Mouse (Mus musculus) cerebellum, adult 11 months (tissue): ENCODE measurements around the gene Tmem132d.

Experiments
- DNase-seq: peaks from one replicate; pipeline ENCODE4 v3.0.0; 2022

Gene Tmem132d

DNA sequence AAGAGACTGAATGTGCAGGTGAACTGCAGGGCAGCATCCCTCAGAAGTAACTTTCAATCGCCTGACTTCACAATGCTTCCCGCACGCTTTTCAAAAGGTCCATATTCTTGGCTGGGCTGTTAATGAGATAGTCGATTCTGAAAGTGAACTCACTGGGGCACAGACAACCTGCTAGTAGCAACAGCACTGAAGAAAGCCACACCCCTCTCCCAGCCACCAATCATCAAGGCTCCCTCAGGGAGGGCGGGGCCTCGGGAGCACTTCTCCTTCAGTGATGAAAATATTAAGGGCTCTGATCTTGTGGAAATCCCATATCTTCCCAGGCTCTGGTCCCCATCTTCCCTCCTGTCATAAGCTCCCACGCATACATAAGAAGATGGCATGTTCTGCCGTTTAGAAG, 27.8 kb downstream of the Tmem132d start:
- no peak for DNase-seq

DNA sequence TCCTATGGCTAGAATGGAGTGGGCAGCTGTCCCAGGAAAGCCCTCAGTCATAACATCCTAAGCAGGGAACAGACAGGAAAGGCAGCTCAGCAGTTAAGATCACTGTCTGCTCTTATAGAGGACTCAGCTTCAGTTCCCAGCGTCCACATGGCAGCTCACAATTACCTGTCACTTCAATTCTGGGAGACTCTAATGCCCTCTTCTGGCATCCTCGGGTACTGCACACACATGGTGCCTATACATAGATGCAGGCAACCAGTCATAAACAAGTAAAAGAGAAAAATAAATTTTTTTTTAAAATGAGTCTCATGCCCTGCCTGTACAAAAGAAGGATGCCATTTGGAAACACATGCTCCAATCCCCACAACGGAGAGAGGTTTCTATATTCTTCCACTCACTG, 28.7 kb downstream of the Tmem132d start:
- DNase-seq = no peak

DNA sequence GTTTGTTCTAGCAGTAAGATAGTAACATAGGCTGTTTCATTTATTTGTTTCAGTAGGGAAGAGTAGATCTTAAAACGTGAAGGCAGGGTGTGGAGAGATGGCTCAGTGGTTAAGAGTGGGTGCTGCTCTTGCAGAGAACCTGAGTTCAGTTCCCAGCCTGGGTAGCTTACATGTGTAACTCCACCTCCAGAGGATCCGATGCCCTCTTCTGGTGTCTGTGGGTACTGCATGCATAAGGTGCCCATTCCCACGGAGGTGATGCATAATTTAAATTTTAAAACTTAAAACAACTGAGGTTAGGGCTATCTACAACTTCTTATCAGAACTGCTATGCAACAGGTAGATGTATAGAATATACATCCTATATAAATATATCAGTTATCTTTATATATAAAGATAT, 40.5 kb downstream of the Tmem132d start:
- DNase-seq = no peak

DNA sequence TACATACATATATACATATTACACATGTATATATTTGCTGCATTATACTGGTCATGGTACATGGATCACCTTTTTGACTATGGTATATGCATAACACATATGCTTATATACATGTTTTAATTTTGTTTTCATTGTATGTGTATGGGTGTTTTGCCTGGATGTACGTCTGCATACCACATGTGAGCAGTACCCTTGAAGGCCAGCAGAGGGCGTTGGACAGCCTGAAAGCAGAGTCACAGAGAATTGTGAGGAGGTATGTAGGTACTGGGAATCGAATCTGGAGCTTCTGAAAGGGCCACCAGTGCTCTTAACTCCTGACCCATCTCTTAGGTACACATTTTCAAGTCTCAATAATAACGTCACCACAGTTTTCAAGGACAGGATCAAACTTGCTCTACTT, 43.2 kb downstream of the Tmem132d start:
- no peak for DNase-seq

DNA sequence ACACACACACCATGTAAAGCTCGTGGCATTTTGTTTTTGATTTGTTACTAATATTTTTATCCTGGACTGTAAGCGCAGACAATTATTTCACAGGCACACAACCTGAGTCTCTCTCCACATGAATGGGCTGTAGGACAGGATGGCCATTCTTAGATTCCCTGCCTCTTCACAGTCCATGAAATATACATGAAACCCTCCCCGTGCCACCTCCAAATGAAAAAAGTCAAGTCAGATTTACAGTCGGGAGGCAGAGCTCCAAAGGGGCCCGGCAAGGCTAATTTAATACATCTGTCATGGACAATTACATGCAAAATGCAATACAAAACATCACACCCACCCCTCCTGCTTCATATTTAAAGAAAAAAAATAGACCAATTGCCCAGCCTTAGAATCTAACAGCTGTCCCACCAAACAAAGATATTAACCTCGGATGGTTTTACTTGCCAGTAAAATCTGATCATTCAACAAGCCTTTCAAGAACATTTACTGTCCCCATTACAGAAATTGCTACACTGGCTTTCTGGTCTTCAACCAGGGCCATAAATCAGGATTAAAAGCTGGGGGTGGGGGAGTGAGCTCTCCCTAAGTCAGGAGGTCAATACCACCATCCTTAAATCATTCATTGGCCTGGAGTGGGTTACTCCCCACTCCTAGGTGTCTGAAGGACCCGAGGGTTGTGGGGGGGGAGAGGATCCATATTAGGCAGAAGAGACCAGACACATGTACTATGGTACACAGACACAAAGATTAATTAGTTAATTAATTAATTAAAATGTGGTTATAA, 44.3 kb downstream of the Tmem132d start:
- no peak for DNase-seq

DNA sequence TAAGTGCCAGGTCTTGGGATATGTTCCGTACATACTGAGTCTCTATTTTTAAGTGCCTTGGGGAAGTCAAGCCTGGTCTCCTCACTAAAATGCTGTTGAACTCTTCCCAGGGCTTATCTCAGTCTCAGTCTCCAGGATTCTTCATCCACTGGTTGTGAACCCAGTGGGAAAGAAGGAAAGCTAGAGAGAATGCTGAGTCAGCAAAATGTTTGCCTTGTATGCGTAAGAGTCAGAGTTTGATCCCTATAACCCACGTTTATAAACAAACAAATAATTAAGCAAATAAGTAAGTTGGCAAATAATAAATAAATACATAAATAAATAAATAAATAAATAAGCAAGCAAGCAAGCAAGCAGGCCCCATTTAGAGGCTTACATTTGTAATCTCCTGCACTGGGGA, 63.1 kb downstream of the Tmem132d start:
- no peak for DNase-seq

DNA sequence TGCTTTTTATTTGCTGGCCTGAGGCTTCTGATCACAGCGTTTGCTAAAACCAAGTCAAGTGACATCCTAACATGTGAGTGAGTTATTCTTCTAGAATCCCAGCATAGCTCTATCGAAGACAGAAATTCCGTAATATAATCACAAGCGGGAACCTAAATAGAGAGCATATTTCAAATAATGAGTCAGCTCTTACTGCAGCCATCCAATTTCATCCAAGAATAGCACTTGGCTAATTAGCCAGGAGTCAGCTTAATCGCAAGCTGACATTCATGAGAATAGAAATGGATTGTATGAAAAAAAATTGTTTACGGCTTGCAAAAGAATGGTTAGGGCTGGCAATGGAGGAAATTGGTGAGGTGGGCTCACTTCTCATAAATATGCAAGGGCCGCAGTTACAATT, 63.8 kb downstream of the Tmem132d start:
- DNase-seq = no peak

DNA sequence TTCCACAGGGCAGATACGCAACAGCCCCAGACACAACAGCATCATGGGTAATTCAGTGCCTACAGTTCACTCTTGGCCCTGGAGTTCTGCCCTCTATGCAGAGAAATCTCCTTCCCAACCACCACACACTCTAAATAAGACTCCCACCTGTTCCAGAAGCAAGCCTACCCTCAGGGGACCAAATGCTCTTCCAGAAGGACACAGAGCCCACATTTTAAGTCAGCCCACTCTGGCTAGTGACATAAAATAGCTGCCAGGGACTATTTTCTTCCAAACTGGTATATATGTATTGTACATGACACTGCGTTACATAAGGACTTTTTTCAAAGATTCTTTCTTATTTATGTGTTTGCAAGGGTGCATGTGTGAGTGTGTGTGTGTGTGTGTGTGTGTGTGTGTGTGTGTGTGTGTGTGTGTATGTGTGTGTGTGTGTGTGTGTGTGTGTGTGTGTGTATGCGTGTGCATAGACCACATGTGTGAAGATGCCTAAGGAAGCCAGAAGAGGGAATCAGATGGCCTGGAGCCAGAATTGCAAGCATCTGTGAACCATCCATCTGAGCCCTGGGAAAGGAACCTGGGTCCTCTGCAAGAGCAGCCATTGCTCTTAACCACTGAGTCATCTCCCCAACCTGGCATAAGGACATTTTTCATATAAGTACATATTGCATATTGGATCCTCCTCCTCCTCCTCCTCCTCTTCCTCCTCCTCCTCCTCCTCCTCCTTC, 67.5 kb downstream of the Tmem132d start:
- no peak for DNase-seq

DNA sequence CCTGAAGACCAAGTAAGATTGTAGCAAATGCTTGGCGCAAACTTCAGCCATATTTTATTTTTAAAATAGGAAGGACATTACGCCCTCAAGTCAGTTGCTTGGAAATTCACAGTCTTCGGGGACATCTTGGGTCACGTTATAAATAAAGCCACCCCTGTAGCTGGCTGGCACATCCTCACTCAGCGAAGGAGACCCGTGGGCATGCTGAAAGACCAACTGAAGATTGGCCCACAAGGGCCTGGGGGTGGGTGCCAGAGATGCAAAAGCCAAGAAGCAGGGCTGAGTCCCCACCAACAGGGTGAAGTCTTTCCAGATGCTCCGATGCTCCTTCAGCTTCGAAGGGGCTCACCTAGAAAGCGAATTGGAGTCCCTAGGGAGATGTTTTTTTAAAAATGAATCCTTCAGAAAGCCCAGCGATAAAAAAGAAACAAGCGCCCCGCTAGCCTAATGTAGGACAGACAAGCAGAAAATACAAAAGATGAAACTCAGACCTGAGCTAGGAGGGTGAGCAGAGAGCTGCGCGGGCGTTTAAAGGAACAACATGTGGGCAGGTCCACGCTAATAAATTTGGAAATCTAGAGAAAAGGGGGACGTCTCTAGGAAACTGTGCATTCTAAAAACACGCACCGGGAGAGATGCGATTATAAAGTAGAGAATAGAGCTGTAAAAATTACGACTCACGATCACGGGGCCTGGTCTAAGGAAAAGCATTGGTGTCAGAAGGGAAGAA, 71.8 kb downstream of the Tmem132d start:
- no peak for DNase-seq

DNA sequence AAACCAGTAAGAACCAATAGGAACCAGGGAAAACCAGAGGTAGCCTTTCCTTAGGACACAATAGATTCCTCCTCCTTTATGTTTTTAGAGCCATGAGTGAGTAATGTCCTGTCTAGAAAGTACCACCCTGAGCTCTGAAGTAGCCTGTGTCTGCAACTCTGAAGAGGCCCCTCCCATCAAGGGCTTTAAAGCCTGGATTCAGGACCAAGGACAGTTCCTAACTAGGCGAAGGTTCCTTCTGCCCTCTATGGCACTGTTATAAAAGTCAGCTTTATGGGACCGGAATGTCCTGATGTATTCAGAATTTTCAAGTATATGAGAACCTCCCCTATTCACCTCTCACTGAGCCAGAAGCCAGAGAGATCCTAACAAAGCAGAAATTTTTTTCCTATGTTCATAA, 84.0 kb downstream of the Tmem132d start:
- no peak for DNase-seq

DNA sequence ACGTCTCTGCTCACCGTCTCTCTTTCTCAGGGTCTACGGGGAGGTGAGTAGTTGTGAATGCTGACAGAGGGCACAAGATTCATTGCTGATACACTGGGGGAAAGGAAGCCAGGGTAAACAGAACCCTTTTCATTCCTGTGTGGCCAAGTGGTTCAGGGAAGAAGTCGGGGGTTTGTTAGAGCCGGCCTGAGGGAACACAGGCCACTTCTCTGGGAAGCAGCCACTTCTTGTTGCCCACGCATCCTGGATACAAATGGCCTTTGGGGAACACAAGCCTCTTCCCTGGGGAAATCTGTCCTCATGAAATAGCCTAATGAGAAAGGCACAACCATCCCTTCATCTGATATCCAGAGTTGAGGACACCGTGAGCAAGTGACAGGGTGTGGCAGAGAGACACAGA, 96.0 kb downstream of the Tmem132d start:
- no peak for DNase-seq

DNA sequence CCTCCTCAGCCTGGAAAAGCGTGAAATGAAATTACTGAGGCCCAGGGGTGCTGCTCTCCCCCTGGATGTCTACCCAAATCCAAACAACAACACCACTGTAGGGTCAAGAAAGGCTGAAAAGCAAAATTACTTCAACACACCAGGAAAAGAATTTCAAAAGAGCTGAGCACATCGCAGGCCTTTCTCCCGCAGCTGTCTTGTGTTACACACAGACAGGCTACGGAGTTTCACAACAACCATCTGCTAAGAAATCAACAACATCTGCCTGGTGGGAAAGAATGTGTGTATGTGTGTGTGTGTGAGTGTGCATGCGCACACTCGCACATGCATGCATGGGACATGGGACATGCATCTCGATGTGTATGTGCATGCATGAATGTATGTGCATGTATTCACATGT, 100.1 kb downstream of the Tmem132d start:
- DNase-seq = no peak

DNA sequence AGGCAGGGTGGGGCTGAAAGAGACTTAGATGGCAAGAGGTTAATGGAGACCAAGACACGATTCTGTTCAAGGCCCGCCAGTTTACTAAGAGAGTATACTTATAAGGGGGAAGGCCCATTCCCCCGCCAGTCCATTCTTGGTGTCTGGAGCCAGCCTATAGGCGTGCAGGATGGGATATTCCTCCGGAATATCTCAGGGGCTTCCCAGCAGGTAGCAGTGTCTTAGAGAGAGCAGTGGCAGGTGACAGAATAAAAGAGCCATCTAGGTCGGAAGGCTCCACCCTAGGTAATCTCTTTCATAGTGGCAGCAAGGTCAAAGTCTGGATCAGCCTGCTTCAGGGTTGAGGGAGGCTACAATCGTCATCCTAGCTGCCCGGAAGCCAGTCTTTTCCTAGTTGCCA, 102.5 kb downstream of the Tmem132d start:
- DNase-seq = no peak

DNA sequence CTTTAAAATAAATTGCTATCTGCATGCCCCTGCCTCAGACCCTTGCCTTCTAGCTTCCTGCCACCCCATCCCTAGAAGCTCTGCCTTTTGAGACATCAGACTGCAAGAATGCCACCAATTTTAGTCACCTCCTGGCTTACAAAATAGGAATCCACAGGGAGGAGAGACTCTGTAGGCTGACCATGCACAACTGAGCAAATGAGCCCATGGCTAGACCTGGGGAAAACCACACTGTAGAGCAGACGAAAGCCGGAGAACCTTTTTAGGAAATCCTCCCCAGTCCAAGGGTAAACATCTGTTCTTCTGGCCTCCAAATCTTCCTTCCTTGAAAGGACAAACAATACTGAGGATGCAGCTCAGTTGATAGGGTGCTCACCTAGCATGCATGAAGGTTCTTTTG, 130.5 kb downstream of the Tmem132d start:
- no peak for DNase-seq

DNA sequence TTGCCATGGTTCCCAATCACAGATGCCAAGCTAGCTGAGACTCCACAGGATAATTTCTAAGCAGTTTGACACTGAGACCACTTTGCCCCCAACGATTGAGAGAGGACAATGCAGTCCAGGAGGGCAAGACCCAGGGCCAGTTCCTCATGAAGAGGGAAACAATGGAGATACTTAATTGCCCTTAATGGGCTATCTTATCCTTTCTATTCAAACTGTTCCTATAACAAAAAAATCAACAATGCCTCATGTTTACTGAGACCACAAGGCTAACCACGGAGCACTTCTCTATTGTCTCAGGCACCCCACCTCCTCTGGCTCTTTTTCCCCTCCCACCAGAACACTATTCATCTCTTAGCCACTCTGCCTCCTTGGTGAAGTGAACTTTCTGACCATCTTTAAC, 141.7 kb downstream of the Tmem132d start:
- DNase-seq = no peak

DNA sequence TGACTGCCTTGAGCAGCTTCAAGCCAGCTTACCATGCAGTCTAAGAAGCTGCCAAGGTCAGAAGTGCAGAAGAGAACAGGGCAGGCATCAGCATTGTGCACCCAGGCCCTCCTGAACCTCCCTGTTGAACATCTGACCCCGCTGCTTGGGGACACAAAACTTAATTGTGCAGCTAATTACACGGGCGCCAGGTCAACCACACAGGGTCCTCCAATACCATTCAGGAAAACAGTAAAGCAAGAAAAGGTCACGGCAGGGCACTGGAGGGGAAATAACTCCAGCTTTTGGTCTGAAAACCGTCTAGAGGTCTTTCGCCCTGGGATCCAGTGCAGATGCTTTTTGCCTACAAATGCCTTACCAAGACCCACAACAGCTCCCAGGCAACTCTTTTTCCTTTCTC, 159.6 kb downstream of the Tmem132d start:
- no peak for DNase-seq

DNA sequence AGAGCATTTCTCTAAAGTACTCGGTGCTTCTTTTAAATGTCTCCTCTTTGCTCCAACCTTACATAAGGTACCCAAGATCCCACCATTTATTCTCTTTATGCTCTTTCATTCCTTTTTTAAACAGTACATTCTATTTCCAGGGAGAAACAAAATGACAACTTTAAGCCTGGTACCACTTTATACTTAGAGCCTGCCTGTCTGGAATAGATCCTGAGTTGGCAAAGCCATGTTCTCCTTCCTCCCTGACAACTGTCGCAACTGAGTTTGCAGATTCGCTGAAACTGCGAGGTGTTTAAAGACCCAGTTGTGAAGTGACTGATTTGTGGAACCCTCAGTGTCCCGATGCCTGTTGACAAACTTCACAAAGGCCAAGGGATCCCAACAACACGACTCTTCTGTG, 165.5 kb downstream of the Tmem132d start:
- no peak for DNase-seq

DNA sequence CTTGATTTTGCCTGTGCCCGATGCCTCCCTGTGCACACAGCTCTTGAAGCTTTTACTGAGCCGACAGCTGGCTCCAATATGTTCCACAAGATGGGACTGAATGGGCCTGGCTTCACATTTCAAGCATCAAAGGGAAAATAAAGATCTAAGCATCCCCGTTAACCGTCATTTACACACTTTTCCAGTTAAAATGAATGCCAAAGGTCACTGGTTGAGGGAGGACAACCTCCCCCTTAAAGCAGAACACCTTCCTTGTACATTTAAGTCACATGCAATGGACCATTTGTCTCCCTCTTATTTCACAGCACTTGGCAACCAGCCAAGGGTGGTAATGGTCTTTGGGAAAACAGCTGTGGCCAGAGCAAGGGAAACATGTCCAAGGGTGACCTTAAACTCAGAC, 188.7 kb downstream of the Tmem132d start:
- DNase-seq = no peak

DNA sequence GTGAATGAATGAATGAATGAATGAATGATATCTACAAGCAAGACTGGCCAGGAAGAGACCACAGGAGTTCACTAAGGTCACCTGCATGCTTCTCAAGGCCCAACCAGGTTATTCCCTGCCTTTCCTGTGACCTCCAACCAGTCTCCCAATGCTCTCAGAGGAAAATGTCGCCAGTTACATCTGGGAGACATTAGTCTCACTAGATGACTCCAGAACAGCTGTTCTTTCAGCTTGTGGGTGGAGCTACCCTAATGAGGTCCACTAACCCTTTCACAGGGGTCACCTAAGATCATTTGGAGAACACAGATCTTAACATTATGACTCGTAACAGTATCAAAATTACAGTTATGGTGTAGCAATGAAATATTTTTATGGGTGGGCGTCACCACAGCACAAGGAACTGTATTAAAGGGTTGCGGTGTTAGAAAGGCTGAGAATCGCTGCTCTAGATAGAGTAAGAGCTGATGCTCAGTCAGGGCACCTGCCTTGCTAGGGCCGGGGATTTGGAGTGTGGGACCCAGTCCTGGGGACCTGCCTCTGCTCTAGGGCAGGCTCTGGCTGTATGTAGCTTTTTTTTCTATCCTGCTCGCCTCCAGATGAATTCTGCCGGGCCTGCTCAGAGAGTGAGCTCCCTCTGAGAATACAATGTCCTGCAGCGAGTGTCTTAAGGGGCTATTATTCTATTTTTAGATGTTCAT, 196.1 kb downstream of the Tmem132d start:
- DNase-seq = no peak

DNA sequence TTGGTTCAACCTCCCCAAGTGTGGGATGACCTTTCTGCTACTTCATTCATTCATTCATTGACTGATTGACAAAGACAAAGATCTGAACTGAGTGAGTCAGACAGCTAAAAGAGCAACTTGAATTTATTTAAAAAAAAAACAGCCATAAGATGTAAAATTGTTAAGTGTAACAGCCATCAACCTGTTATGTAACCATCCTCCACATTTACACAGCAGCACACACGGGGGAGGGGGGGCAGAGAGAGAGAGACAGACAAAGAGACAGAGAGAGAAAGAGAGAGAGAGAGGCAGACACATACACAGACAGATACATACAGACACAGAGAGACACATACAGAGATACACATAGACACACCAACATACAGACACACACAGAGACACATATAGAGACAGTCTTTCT, 197.3 kb downstream of the Tmem132d start:
- DNase-seq = no peak

DNA sequence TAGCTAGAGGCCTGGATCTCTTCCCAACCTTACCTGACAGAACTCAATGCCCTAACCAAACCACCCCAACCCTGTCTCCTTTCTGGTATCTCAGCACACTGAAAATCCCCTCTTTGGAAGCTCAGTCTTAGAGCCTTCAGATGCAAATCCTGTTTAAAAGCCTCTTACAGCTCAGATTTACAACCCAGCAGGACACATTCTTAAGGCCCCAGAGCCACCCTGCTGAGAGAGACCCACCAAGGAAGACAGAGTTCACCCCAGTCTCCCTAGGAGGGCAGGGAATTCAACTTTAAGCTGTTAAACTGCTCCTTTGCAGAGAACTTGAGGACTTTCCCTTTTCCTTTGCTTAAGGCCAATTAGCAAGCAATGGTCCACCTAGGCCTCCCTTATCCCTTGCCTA, 199.8 kb downstream of the Tmem132d start:
- DNase-seq = no peak

DNA sequence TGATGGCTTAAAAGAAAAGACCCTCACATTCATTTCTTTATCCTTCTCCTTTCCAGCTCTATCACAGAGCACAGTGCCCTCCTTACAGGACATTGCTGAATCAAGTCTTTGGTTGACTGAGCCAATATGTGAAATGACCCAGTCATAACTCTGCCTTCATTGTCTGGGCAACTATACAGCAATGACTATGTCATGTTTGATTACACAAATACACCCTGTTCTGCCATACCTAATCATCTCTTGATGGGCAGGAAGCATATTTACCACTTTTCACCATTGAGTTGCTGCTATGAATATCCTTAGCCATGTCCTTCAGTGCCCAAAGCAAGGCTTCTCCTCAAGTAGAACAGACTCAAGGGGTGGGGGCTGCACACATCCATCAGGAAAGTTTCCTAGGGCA, 214.6 kb downstream of the Tmem132d start:
- no peak for DNase-seq

DNA sequence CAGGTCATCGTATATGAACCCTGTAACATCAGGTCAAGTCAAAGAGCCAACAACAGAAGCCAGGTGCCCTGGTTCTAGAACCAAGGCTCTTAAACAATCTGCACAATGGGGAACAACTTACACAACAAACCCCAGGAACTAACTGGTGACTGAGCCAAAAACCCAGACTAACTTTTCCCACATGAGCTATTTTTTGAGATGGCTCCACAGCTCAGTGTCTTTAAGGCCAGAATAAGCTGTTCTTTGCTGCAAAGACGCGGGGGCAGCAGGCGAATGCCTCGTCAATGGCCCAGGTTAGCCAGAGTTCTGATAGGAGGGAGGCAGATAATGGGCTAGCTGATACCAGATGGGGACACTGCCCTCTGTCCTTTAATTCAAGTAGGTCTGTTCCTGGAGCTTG, 221.8 kb downstream of the Tmem132d start:
- DNase-seq = no peak
